Mouse (Mus musculus): ENCODE measurements around the gene Ccne1.
A peak's percentile ranks its signal among the peaks of the same experiment; 100 is the strongest.
"Not testable (repeated sequence)": the region's sequence is repeated elsewhere in the genome, so short reads cannot be mapped to it uniquely, and the experiment has no call there.

Ccne1 gene

DNA sequence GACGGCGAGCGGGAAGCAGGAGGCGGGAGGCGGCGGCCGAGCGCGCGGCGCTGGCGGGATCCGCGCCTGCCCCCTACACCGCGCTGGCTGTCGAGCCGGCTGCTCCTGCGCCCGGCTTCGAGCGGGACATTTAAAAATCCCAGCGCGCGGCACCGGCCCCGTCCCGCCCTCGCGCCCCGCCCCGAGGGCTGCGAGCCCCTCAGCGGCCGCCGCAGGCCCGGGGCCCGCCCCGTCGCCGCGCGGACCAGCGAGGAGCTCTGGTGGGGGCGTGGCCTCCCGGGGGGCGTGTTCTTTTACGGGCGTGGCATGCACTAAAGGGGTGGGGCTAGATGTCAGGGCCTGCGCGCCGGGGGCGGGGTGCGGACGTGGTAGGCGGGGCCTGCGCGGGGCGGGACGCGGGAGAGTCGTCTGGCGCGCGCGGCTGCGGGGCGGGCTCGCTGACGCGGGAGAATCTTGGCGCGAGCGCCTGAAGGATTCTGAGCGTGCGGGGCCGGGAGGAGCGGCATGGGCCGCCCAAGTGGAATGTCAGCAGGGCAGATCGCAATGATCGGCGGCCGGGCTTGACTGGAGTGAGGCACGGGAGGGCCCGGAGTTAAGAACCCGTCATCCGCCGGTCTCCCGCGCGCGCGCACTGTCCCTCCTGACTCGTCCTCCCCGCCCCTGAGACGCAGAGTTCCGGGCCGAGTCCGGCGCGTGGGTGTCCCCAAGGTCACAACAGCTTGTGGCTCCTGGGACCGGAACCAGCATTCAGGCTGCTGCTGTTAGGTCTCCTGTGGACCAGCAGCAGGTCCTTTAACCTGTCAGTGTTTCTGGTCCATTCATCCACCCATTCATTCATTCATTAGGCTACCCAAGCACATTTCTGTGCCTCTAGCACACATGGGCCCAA lies at the start of gene Ccne1:
Gene Ccne1 (minus strand): TSS at position 164 of the 889 bp plus-strand sequence.
- DNase-seq, result peak; percentile 97

DNA sequence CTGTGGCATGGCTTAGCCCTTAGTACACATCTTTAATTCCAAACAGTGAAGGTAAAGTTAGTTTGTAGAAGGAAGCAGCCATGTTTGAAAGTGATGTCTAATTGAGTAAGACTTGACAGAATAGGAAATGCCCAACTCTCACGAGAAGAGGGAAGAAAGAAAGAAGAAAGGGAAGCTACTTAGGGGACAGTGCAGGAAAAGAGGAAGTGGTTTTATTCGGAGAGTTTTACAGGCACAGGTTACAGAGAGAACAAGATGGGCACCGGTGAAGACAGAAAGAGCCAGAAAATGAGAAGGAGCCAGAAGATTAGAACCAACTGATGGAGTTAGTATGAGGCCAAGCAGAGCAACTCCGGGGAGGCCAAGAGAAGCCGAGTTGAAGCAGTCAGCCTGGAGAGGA lies 48.5 kb upstream of the Ccne1 start:
- no peak for DNase-seq

DNA sequence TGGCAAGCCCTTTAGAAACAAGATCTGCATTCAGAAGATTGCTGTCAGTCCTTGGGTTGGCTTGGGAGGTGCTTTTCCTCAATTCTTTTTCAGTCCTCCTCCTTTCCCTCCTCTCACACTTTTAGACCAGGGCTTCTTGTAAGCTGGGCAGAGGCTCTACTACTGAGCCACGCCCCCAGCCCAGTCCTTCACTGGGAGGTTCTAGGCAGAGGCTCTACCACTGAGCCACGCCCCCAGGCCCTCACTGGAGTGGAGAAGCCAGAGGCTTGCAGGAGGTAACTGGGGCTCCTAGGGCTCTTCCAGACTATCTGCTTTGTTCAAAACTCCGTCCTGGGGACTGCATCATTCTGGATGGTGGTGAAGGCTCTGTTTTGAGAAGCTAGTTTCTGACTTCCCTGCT lies 45.2 kb upstream of the Ccne1 start:
- no peak for DNase-seq

DNA sequence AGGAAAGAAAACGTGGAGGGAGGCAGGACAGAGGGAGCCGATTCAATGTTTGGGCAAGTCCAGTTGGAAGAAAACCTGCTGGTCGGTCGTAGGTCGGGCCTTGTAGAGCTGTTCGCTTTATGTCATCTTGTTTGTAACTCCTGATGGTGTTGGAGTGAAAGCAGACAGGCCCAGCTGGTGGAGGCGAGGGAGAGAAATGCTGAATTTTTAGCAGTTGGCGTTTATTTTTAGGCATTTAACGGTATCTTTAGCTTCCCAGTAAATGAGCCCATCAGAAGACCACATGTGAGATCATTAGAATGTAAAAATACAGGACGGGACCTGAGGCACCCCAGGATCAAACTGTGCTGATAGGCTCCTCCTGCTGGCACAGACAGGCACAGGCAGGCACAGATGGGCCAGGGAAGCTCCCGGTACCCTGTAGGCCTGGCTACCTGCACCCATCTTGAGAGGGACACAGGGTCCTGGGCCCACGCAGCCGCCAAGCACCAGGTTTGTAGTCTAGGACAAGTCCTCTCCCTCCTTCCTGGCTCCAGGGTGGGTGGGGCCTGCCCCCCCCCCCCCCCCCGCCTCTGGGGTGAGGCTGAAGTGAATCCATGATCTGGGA lies 44.5 kb upstream of the Ccne1 start:
- no peak for DNase-seq

DNA sequence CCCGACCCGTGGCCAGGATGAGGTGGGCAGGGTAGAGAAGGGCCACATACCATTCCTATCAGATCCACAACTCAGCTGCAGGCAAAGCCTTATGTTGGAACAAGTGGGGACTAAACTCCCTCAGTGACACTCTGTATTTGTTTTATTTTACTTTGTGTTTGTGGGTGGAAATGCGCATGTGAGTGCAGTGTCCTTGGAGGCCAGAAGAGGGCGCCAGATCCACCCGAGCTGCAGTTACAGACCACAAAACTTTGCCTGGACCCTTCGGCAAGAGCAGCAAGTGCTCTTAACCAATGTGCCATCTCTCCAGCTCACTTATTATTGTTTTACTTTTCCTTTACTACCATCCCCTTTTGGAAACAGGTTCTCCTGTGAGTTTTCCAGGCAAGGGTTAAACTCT lies 40.1 kb upstream of the Ccne1 start:
- no peak for DNase-seq

DNA sequence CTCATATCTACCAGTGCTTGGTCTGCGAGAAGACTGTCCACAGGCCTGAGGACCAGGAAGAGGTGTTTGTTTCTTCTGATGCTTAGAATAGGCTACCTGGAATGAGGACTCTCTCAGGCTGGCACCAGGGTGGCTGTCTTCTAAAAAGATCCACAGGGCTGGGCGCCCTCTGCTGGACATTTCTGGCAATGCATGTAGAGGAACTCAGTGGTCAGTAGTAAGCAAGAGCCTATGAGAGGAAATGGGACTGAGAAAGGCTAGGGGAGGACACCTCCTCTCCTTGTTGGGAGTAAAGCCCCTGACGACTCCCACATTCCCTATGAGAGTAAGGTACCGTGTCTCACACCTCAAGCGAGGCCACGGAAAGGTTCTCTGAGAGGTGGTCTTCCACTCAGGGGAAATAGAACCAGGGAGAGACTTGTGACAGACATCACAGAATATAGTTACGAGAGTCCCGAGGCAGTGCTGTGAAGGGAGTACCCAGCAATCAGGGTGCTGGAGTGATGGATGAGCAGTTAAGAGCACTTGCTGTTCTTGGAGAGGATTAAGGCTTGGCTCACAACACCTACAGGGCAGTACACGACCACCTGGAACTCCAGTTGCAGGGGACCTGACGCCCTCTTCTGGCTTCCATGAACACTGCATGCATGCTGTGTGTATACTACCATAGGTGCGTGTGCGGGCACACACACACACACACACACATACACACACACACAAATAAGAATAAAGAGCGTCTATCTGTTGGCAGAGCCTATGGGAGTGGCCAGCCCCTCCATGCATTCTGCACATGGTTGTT lies 34.6 kb upstream of the Ccne1 start:
- DNase-seq, result peak; percentile 78

DNA sequence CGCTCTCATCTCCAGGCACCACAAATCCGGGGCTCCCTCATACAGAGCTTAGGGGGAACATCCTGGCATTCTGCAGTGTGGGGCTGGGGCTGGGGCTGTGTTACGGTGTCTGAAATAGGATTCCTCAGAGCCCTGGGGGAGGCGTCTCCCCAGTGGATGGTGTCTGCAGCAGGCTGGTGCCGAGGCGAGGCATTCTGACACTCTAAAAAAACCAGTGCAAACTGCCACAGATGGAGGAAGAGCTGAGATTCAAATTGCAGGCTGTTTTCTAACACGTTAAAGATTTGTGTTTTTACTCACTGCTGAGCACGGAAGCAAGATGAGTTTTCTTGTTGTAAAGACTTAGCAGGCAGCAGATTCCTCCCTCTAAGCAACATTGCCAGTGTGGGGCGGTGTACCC lies 33.0 kb upstream of the Ccne1 start:
- no peak for DNase-seq

DNA sequence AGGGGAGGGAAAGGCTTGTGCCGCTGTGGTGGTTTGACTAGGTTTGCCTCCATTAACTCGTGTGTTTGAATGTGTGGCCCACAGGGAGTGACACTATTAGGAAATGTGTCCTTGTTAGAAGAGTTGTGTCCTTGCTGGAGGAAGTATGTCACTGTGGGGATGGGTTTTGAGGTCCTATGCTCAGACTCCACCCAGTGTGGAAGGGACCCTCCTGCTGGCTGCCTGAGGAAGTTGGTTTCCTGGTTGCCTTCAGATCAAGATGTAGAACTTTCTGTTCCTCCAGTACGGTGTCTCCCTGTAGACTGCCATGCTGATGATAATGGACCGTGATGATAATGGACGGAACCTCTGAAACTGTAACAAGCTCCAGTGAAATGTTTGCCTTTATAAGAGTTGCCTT lies 27.1 kb upstream of the Ccne1 start:
- DNase-seq, result no peak

DNA sequence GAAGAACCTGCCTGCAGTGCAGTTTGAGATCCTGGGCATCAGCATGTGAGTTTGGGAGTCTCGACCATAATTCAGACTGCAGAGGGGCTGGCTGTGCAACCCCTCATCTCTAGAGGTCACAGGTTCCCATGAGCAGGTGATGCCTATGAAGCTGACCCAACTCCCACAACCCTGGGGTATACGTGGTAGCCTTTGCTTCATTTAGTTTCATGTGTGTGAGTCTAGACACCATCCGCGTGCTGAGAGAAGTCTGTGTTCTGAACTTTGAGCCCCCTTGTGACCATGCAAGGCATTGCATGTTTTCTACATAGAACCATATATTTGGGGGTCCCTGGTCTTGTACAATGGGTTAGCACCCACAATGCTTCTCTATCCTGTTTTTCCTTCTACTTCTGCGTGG lies 23.9 kb upstream of the Ccne1 start:
- DNase-seq, result no peak

DNA sequence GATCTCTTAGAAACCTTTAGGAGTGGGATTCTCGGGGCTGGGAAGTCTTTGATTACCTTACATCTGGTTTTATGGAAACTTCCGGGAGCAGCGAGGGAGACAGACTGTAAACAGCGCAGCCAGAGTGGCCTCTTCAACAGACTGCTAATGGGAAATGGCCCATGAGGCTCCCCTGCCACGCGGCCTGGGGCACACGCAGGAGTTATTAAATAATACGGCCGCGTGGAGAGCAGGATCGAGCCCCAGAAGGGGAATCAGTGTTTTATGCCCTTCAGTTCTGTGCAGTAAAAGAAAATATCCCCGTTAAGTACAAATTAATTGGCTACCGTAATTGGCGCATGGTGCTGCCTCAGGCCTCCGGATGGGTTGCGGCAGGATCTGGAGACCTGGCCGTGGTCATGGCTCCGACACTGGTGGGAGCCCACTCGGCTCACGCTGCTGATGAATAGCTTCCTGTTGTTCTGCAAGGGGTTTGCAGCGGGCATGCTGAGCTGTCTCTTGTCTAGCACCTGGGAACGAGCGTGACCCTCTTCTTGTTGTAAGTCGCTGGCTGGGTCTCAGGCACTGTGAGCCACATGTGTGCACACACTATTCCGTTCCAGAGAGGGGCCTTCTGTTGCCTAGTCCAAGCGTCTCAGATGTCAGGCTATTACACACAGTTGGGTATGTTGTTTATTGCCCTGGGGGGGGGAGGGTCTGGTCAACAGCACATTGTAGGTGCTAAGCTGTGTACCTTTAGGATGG lies 22.8 kb upstream of the Ccne1 start:
- no peak for DNase-seq

DNA sequence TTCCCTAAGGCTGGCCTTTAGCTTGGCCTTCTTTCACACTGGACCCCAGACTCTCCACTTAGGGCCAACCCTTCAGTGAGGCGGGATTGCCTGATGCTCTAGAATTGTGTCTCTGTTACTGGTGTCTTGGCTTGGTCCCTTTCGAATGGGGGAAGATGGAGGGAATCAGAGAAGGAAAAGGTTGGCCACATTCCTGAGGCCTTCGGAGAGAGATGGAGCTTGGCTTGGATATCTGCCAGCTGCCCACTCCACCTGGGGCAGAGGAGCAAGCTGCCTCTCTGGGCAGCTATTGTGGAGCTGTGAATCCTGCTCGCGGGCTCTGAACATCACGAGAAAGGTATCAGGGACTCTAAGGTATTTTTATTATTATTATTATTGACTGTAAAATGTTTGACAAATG lies 22.2 kb upstream of the Ccne1 start:
- no peak for DNase-seq

DNA sequence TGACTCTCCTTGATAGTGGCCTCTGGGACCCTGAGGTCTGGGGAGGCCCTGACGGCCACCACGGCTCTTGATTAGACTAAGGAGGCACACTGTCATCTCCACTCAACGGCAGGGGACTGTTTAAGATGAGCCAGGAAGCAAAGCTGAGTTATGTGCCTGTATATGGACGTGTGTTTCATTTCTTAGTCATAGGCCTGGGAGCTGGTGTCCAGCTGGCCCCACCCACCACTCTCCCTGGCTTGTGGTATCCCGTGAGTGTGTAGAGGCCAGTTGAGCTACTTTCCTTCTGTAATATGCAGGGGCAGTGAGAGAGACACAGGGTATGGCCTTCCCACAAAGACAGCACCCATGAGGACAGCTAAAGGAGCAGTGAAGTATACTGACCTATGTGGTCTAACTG lies 20.9 kb upstream of the Ccne1 start:
- DNase-seq, result not testable (repeated sequence)

DNA sequence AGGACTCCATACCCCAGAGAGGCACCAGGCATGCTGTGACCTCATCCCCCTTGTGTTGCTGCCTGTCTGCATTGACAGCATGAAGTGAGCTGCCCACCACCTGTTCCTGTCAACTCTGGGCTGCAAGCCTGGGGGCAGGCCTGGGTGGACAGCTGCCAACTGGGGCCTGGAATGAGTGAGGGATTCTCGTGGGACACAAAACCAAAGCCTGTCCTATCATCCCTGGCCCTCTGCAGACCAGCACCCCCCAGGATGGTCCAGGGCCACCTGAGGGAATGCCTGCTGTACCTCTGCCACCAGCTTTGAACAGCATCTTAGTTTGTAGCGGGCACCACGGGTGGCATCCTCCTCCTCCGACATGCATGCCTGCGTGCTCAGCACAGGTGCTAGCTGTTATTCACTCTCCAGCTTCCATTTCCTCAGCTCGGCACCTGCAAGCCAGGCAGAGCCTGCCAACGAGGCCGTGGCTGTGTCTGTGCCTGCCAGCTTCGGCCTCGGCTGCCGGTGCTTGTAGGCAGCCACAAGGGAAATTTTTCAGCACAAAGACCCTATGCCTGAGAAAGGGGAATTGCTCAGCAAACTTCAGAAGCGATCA lies 18.3 kb upstream of the Ccne1 start:
- DNase-seq, result peak; percentile 66

DNA sequence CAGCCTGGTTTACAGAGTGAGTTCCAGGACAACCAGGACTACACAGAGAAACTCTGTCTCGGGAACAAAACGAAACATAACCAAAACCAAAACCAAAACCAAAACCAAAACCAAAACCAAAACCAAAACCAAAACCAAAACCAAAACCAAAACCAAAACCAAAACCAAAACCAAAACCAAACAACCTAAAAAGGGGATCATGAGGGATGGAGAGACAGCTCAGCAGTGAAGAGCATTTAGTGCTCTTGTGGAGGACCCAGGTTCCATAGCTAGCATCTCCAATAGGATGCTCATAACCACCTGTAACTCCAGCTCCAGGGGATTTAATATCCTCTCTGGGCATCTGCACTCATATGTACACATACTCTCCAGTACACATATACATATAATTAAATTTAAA lies 16.8 kb upstream of the Ccne1 start:
- not testable (repeated sequence) for DNase-seq

DNA sequence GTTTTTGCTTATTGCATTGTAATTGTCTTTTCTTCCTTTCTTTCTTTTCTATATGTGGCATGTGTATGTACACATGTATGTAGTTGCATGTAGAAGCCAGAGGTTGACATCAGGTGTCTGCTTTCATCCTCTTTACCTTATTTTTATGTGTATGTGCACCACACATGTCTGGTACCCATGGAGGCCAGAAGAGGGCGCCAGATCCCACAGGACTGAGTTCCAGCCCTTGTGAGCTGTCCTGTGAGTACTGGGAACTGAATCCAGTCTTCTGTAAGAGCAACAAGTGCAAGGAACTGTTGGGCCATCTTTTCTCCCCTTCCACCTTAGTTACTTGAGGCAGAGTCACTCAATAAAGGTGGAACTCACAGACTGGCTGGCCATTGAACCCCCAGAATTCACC lies 11.3 kb upstream of the Ccne1 start:
- DNase-seq, result no peak

DNA sequence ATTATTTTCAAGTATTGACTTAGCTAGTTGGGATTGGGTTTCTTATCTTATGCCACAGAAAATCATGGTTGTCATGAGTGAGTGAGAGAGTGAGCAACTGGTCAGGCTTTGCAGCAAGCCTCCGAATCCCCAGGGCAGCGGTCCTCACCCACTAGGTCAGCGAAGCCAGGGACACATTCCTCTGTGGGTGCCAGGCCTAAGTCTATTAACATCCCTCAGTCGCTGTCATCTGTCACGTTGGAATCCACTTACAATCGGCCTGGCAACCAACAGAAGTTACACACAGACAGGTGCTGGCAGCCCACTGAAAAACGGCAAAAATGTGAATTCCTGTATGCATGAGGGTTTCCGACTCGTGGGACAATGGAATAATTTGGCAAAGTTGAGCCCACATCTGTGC lies 5.1 kb upstream of the Ccne1 start:
- no peak for DNase-seq

DNA sequence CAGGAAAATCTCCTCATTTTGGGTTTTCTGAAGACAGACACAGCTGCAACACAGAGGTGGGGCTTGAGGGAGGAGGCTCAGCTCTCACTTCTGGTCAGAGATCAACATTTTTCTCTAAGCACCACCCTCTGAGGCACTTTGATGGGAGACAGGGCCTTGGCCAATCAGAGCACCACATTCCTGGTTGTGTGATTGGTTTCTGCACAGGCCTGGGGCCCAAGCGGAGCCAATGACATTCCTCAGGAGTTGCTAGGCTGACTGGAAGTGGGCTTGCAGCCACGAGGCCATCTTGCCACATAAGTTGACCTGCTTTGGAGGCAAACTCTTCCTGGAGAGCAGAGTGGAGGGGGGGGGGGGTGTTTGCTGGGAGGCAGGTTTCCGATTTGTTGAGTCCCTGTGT lies 4.7 kb upstream of the Ccne1 start:
- peak; percentile 63 for DNase-seq

DNA sequence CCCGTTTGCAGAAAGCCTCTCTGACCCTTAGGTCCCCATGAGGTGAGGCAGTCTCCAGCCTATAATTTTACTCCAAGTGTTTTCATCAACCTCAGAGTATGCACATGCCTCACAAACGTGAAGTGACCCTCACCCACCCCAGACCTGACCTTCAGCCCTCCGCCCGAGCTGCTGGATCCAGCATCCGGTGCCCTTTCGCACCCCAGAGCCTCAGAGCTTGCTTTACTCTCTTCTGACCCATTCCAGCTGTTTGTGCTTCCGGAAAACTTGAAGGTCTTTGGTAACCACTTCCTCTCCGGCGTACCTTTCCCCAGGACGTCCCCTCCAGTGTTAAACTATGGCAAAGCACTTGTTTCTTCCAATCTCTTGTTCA lies 912 bp upstream of the Ccne1 start:
- no peak for DNase-seq

DNA sequence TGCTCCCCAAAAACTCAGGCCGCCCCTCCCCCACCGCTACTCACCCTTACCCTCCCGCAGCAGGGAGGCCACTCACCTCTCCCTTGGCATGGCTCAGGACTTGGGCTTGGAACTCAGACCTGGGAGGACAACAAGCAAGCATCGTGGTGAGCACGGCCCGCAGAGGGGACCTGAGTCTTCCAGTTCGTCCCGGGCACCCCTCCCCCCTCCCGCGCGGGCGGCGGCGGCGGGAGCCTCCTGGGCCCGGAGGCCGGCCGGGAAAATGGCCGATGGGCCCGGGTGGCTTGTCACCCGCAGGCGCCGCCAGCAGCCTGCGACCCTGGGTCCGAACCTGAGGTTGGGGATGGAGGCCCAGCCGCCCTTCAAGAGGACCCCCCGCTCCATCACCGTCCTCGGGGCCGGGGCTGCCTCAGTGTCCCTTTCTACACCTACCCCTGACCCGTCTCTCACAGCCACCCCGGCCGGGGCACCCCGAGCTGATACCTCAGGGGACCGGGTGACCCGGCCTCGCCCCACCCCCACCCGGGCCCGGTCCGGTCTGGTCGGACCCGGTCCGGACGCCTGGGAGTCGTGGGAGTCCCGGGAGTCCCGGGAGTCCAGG lies 523 bp downstream of the Ccne1 start:
- DNase-seq, result peak; percentile 85

DNA sequence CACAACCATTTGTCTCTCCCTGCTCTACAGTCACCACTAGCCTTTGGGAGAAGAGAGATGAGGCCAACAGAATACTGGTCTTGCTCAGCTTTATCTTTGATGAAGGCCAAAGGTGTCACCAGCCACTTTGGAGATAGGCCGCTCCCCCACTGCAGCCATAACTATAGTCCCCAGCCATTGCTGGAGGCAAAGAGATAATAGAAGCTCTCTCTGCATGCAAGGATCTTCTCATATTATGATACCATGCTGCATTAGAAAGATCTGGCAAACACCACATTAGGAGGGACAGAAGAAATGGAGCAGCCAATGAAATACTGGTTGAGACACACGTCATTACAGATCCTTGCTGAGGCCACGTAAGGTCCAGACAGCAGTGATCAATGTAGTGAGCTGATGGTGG lies 2.0 kb downstream of the Ccne1 start:
- no peak for DNase-seq

DNA sequence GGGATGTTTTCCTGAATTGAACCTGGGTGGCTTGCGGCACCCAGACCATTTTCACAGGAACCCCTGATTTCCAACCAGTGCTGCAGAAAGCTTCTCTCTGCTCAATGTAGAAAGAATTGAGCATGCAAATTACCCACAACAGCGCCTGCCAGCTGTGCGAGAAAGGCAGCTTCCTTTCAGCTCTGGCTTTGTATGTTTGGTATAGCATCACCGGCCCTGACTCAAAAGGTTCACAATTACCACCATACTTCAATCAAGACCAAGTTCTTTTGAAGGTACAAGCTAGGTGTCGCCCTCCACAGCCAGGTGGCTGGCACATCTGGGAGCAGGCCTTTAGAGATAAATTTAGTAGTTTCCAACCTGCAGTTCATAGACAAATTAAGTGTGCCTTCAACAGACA lies 3.2 kb downstream of the Ccne1 start:
- no peak for DNase-seq

DNA sequence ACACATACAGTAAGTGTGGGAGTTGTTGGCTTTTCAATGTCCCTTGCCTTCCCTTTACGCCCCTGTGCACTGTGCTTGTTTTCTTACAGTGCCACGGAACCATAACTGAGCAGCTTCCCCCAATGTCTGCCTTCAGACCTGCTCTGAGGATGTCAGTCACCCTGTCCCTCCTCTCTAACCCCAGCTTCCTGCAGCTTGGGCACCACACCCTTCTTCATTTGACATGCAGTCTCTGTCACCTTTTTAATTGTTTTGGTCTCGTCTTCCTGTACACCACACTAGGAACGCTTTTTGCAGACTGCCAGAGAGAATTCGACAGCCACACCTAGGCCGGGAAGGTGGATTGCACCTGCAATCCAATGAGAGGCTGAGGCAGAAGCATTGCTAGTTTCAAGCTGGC lies 13.0 kb downstream of the Ccne1 start:
- no peak for DNase-seq
